Comparison of ENCODE assay signal across 34 mouse cellular contexts in genomic region chr8:74872151-74872823, GRCm38 (mm10). TPM values are rescaled to one million over a fixed set of nuclear protein-coding genes. Genes with fewer than 3 reads are reported as not detected.
A peak's percentile ranks its signal among the peaks of the same experiment; 100 is the strongest.
DNase-seq lines count a peak whose midpoint lies in the region; ATAC-seq and TF ChIP-seq lines count a peak whose summit lies in the region.
"Had no signal": no experiment of that assay in that cellular context is flagged by ENCODE, and none has a peak within 500 bp of the region (broad histone marks: within the 10 kb centered on the region; RNA-seq: fewer than 3 reads in every experiment).

No protein-coding gene starts in this region.

- H3K9me3 ChIP-seq in heart, embryonic 11.5 days (replicated peaks; ENCODE audit: control insufficient read depth, low read length): no peaks in the 10 kb centered on the region
- H3K9me3 ChIP-seq in intestine, embryonic 14.5 days (ENCODE audit: control insufficient read depth, low read length): no peaks in the 10 kb centered on the region
- H3K9me3 ChIP-seq in limb, embryonic 12.5 days: no peaks in the 10 kb centered on the region
- H3K9me3 ChIP-seq in stomach, embryonic 14.5 days (ENCODE audit: control insufficient read depth, low read depth, low read length): no peaks in the 10 kb centered on the region
- H3K9me3 ChIP-seq: embryonic facial prominence, embryonic 13.5 days; forebrain, embryonic 10.5 days; forebrain, embryonic 15.5 days; G1E; hindbrain, embryonic 10.5 days; kidney, embryonic 15.5 days had no signal

- H3K27ac ChIP-seq in heart, embryonic 11.5 days (ENCODE audit: low read depth, low read length): no peak overlapping the region
- H3K27ac ChIP-seq in heart, adult 2 months: no peak overlapping the region
- peak overlapping the region; percentile 74; the same call in 1 of the 2 replicates for H3K27ac ChIP-seq in intestine, embryonic 14.5 days (ENCODE audit: low read depth)
- no peak overlapping the region for H3K27ac ChIP-seq in limb, embryonic 12.5 days
- H3K27ac ChIP-seq in stomach, embryonic 14.5 days (ENCODE audit: low read length): no peak overlapping the region
- H3K27ac ChIP-seq: embryonic facial prominence, embryonic 13.5 days; forebrain, embryonic 10.5 days; forebrain, embryonic 15.5 days; hindbrain, embryonic 10.5 days; kidney, embryonic 15.5 days; liver, embryonic 14.5 days; macrophage had no signal

- H3K79me2 ChIP-seq in heart, adult 2 months (replicated peaks; ENCODE audit: control insufficient read depth, insufficient read depth, low read length): no peaks in the 10 kb centered on the region

- H3K9ac ChIP-seq in heart, embryonic 11.5 days (ENCODE audit: low read depth, low read length): no peak overlapping the region
- H3K9ac ChIP-seq in heart, adult 2 months (ENCODE audit: low read depth, low read length): no peak overlapping the region
- H3K9ac ChIP-seq in intestine, embryonic 14.5 days (ENCODE audit: low read length): no peak overlapping the region; the same call in 1 of the 2 replicates
- no peak overlapping the region for H3K9ac ChIP-seq in limb, embryonic 12.5 days (replicated peaks)
- no peak overlapping the region for H3K9ac ChIP-seq in stomach, embryonic 14.5 days (replicated peaks; ENCODE audit: low read depth, low read length)
- H3K9ac ChIP-seq: embryonic facial prominence, embryonic 13.5 days; forebrain, embryonic 15.5 days; kidney, embryonic 15.5 days; liver, embryonic 14.5 days had no signal

- H3K36me3 ChIP-seq in heart, embryonic 11.5 days (ENCODE audit: control insufficient read depth, insufficient read depth, low read length): no peaks in the 10 kb centered on the region
- no peaks in the 10 kb centered on the region for H3K36me3 ChIP-seq in heart, adult 2 months (ENCODE audit: control insufficient read depth, insufficient read depth, low read length)
- no peaks in the 10 kb centered on the region for H3K36me3 ChIP-seq in intestine, embryonic 14.5 days (ENCODE audit: control insufficient read depth, insufficient read depth, low read length)
- H3K36me3 ChIP-seq in limb, embryonic 12.5 days: no peaks in the 10 kb centered on the region
- H3K36me3 ChIP-seq in stomach, embryonic 14.5 days (ENCODE audit: control insufficient read depth, insufficient read depth, low read length): no peaks in the 10 kb centered on the region
- H3K36me3 ChIP-seq: embryonic facial prominence, embryonic 13.5 days; forebrain, embryonic 10.5 days; forebrain, embryonic 15.5 days; G1E; hindbrain, embryonic 10.5 days; kidney, embryonic 15.5 days had no signal

- no peak for TF ChIP-seq CTCF in heart, adult 2 months (IDR thresholded peaks at IDR 0.05)

- ATAC-seq in heart, embryonic 11.5 days (replicated peaks; ENCODE audit: insufficient number of reproducible peaks, low FRiP score, low TSS enrichment): no peak
- peak; percentile 88 for ATAC-seq in intestine, embryonic 14.5 days (replicated peaks; ENCODE audit: low FRiP score, low TSS enrichment, low read depth)
- 0 out of 2 replicates have a peak, but pooled peaks have one; percentile 30 for ATAC-seq in limb, embryonic 12.5 days (ENCODE audit: insufficient number of reproducible peaks, insufficient read depth, low FRiP score, low TSS enrichment, low read depth)
- ATAC-seq in stomach, embryonic 14.5 days (ENCODE audit: insufficient number of reproducible peaks, insufficient read depth, low FRiP score, low read depth): peak; percentile 59
- ATAC-seq: forebrain, embryonic 15.5 days; hindbrain, embryonic 16.5 days had no signal

- WGBS in heart, embryonic 11.5 days (ENCODE audit: insufficient replicate concordance): 73% methylated on average over 7 of the region's 7 CpGs
- WGBS in heart, adult 2 months: 88% methylated on average over 7 of the region's 7 CpGs
- 69% methylated on average over 7 of the region's 7 CpGs for WGBS in intestine, embryonic 14.5 days
- 69% methylated on average over 7 of the region's 7 CpGs for WGBS in limb, embryonic 12.5 days
- WGBS in stomach, embryonic 14.5 days: 66% methylated on average over 7 of the region's 7 CpGs

- no peak for TF ChIP-seq EP300 in heart, adult 2 months (IDR thresholded peaks at IDR 0.05; ENCODE audit: insufficient read depth, low read depth, low read length)

- intact Hi-C loops in heart, adult 2 months (cut with DNase I): no loop called here

- H3K27me3 ChIP-seq in heart, embryonic 11.5 days (ENCODE audit: control insufficient read depth, insufficient read depth, low read length): no peaks in the 10 kb centered on the region
- H3K27me3 ChIP-seq in heart, adult 2 months (ENCODE audit: control insufficient read depth, insufficient read depth, low read length): no peaks in the 10 kb centered on the region
- H3K27me3 ChIP-seq in intestine, embryonic 14.5 days (replicated peaks; ENCODE audit: control insufficient read depth, insufficient read depth, low read length): no peaks in the 10 kb centered on the region
- H3K27me3 ChIP-seq in limb, embryonic 12.5 days: no peaks in the 10 kb centered on the region
- no peaks in the 10 kb centered on the region for H3K27me3 ChIP-seq in stomach, embryonic 14.5 days (ENCODE audit: control insufficient read depth, insufficient read depth, low read length)
- H3K27me3 ChIP-seq: embryonic facial prominence, embryonic 13.5 days; forebrain, embryonic 15.5 days; kidney, embryonic 15.5 days had no signal

- DNase-seq in heart, adult 2 months: no peak
- no peak for DNase-seq in intestine, embryonic 14.5 days (ENCODE audit: low spot score)
- DNase-seq in kidney, postnatal 10 days: no peak
- DNase-seq in adipocyte (ENCODE audit: low spot score): no peak
- no peak for DNase-seq in cerebellum, adult 8-10 months
- DNase-seq: cerebellum, adult 11-12 months; cerebellum, postnatal 10 days; gastrocnemius, postnatal 36 days; kidney, adult 18-20 months; liver; lung, adult 2 months; lung, postnatal 10 days; midbrain, embryonic 14.5 days; right cerebral cortex, postnatal 25 days; spleen, adult 18-20 months had no signal

- TF ChIP-seq POLR2A in heart, adult 2 months (IDR thresholded peaks at IDR 0.05; ENCODE audit: insufficient read depth, low read depth, low read length): no peak

- H3K4me3 ChIP-seq in heart, embryonic 11.5 days (ENCODE audit: low read depth, low read length): no peak overlapping the region
- H3K4me3 ChIP-seq in heart, adult 2 months: no peak overlapping the region
- peak overlapping the region; percentile 44 for H3K4me3 ChIP-seq in intestine, embryonic 14.5 days (ENCODE audit: low read depth, low read length)
- H3K4me3 ChIP-seq in limb, embryonic 12.5 days (replicated peaks): no peak overlapping the region
- H3K4me3 ChIP-seq in stomach, embryonic 14.5 days (ENCODE audit: low read depth, low read length): no peak overlapping the region
- H3K4me3 ChIP-seq: embryonic facial prominence, embryonic 13.5 days; forebrain, embryonic 10.5 days; forebrain, embryonic 15.5 days; hindbrain, embryonic 10.5 days; kidney, embryonic 15.5 days had no signal

- no peaks in the 10 kb centered on the region for H3K4me1 ChIP-seq in heart, embryonic 11.5 days (ENCODE audit: control insufficient read depth, insufficient read depth, low read length)
- H3K4me1 ChIP-seq in heart, adult 2 months (ENCODE audit: control insufficient read depth, insufficient read depth, low read length): no peaks in the 10 kb centered on the region; the same call in 1 of the 2 replicates
- no peaks in the 10 kb centered on the region for H3K4me1 ChIP-seq in intestine, embryonic 14.5 days (replicated peaks; ENCODE audit: control insufficient read depth, insufficient read depth, low read length)
- H3K4me1 ChIP-seq in limb, embryonic 12.5 days (replicated peaks): peaks cover 7% of the 10 kb centered on the region; the same call in 1 of the 2 replicates
- no peaks in the 10 kb centered on the region; the same call in 1 of the 2 replicates for H3K4me1 ChIP-seq in stomach, embryonic 14.5 days (ENCODE audit: control insufficient read depth, insufficient read depth, low read length)
- H3K4me1 ChIP-seq: embryonic facial prominence, embryonic 13.5 days; forebrain, embryonic 15.5 days; kidney, embryonic 15.5 days had no signal

- 0 out of 2 replicates have a peak overlapping the region, but pooled peaks have one; percentile 8 for H3K4me2 ChIP-seq in heart, embryonic 11.5 days
- H3K4me2 ChIP-seq in intestine, embryonic 14.5 days (ENCODE audit: low read length): peak overlapping the region; percentile 38
- no peak overlapping the region for H3K4me2 ChIP-seq in limb, embryonic 12.5 days
- H3K4me2 ChIP-seq in stomach, embryonic 14.5 days (replicated peaks; ENCODE audit: low read depth, low read length): 0 out of 2 replicates have a peak overlapping the region, but pooled peaks have one; percentile 5
- H3K4me2 ChIP-seq: embryonic facial prominence, embryonic 13.5 days; forebrain, embryonic 15.5 days had no signal

RNA-seq across cellular contexts. Expression of gene Isx, which starts 0.7 kb away (rescaled TPM):
- polyA plus RNA-seq in heart, embryonic 11.5 days (2014; fragmentation: Nextera tagmentation; extraction: Ambion mirVana): not detected in 2 replicates
- under 1 TPM in 1 of 2 experiments, not detected in 1; 0.18 TPM for total RNA-seq in heart, adult 2 months (2021)
- polyA plus RNA-seq in heart, adult 2 months (2012; rRNA removed): 0.18 TPM in 1 of 2 replicates, not detected in the other
- polyA plus RNA-seq in intestine, embryonic 14.5 days (2014; fragmentation: Nextera tagmentation; extraction: Ambion mirVana): 86.3 and 90.8 TPM in 2 replicates
- not detected in 2 replicates for polyA plus RNA-seq in limb, embryonic 12.5 days (2016; fragmentation: Nextera tagmentation; extraction: Ambion mirVana)
- polyA plus RNA-seq in stomach, embryonic 14.5 days (2014; fragmentation: Nextera tagmentation; extraction: Ambion mirVana): 4.6 and 5.0 TPM in 2 replicates
- total RNA-seq: common myeloid progenitor, adult 5-6 weeks; gastrocnemius, adult 18-20 months; gastrocnemius, postnatal 36 days; heart, adult 8-10 months; left cerebral cortex, postnatal 10 days; monocyte, adult 5-6 weeks had no signal
- polyA plus RNA-seq: embryonic facial prominence, embryonic 13.5 days; forebrain, embryonic 10.5 days; forebrain, embryonic 15.5 days; frontal cortex, adult 2 months; G1E; hindbrain, embryonic 10.5 days; hindbrain, embryonic 16.5 days; kidney, embryonic 15.5 days; liver, embryonic 14.5 days; lung, adult 2 months; macrophage; midbrain, embryonic 14.5 days; neural tube, embryonic 14.5 days had no signal

Comparison
In these comparisons a context has a peak if more than half of its experiments do, and no peak if none do; other contexts are left out.
1. RNA of gene Isx, which starts 0.7 kb away (polyA plus RNA-seq): 86.3 to 90.8 TPM in intestine, embryonic 14.5 days; 4.6 to 5.0 TPM in stomach, embryonic 14.5 days, 0.18 TPM in heart, adult 2 months, not detected in heart, embryonic 11.5 days and not detected in limb, embryonic 12.5 days; every median in the first group is over 10 times any median in the second.